ENCODE assay signal across 8 mouse cellular contexts in genomic region chr10:39959761-39960440, GRCm38 (mm10). TPM values are rescaled to one million over a fixed set of nuclear protein-coding genes. Genes with fewer than 3 reads are reported as not detected.
DNase-seq lines count a peak whose midpoint lies in the region; ATAC-seq and TF ChIP-seq lines count a peak whose summit lies in the region.

Gene Mfsd4b3 (minus strand): TSS chr10:39960153.

- H3K4me2 ChIP-seq in forebrain, postnatal 0 days (ENCODE audit: low read depth): peak within 1 kb of the TSS; percentile 96
- H3K4me2 ChIP-seq in lung, embryonic 15.5 days: peak within 1 kb of the TSS; percentile 97

- no peaks in the 10 kb centered on the region for H3K79me2 ChIP-seq in MEL (ENCODE audit: control insufficient read depth, insufficient read depth, low read length, poor library complexity)

- peak within 1 kb of the TSS; percentile 38 to 53 for H3K4me3 ChIP-seq in MEL (ENCODE audit: control insufficient read depth in 1 of 2, insufficient read depth in 1 of 2, low read depth in 2 of 2, low read length in 2 of 2)
- H3K4me3 ChIP-seq in cerebellum, adult 2 months (replicated peaks; ENCODE audit: insufficient read depth, low read depth, low read length): peak within 1 kb of the TSS; percentile 67
- H3K4me3 ChIP-seq in forebrain, postnatal 0 days (ENCODE audit: low read depth, low read length): peak within 1 kb of the TSS; percentile 57
- H3K4me3 ChIP-seq in lung, embryonic 15.5 days: peak within 1 kb of the TSS; percentile 52

- no peaks in the 10 kb centered on the region for H3K9me3 ChIP-seq in MEL (replicated peaks; ENCODE audit: insufficient read depth, low read length)
- no peaks in the 10 kb centered on the region for H3K9me3 ChIP-seq in forebrain, postnatal 0 days (ENCODE audit: low read length)
- H3K9me3 ChIP-seq in lung, embryonic 15.5 days: no peaks in the 10 kb centered on the region

- H3K4me1 ChIP-seq in MEL (ENCODE audit: control insufficient read depth in 1 of 2, insufficient read depth in 2 of 2, low read length in 2 of 2): peaks cover 0 to 6% of the 10 kb centered on the region in 2 experiments; a peak in 2 of 4 replicates
- no peaks in the 10 kb centered on the region for H3K4me1 ChIP-seq in cerebellum, adult 2 months (ENCODE audit: control insufficient read depth, insufficient read depth, low read length)
- H3K4me1 ChIP-seq in forebrain, postnatal 0 days (ENCODE audit: insufficient read depth): no peaks in the 10 kb centered on the region
- H3K4me1 ChIP-seq in lung, embryonic 15.5 days: peaks cover 6% of the 10 kb centered on the region; the same call in 1 of the 2 replicates

- ATAC-seq in forebrain, postnatal 0 days: peak; percentile 100
- peak; percentile 99 for ATAC-seq in lung, embryonic 15.5 days (ENCODE audit: borderline replicate concordance, extremely low read depth, low FRiP score, low TSS enrichment)

- under 1% methylated on average over 38 of the region's 38 CpGs for WGBS in cerebellum, adult 2 months
- under 1% methylated on average over 38 of the region's 38 CpGs for WGBS in forebrain, postnatal 0 days
- WGBS in lung, embryonic 15.5 days: under 1% methylated on average over 38 of the region's 38 CpGs

- TF ChIP-seq EP300 in MEL (IDR thresholded peaks at IDR 0.05; ENCODE audit: low read depth in 1 of 2, low read length in 2 of 2): no peak

- peak; percentile 52 to 66 (median 60) for TF ChIP-seq CTCF in MEL (IDR thresholded peaks at IDR 0.05 in 2 of 3, conservative IDR thresholded peaks at IDR 0.05 in 1 of 3; ENCODE audit: control insufficient read depth in 1 of 3, insufficient read depth in 1 of 3, low read depth in 2 of 3, low read length in 3 of 3, poor library complexity in 1 of 3, severe bottlenecking in 1 of 3)
- TF ChIP-seq CTCF in cerebellum, adult 2 months (IDR thresholded peaks at IDR 0.05; ENCODE audit: borderline replicate concordance, insufficient read depth, low read depth, low read length): peak; percentile 75
- TF ChIP-seq CTCF in forebrain, postnatal 0 days (IDR thresholded peaks at IDR 0.05; ENCODE audit: low read depth): peak; percentile 87

- DNase-seq in MEL (ENCODE audit: low read depth, low spot score): peak; percentile 92
- DNase-seq in cerebellum, adult 2 months: peak; percentile 84 to 88
- DNase-seq in forebrain, postnatal 0 days: peak; percentile 94
- peak; percentile 93 for DNase-seq in heart, postnatal 4 days
- DNase-seq in layer of hippocampus, adult 8-10 months (ENCODE audit: low spot score in 2 of 2): peak; percentile 91 to 93
- peak; percentile 92 for DNase-seq in ovary, adult 18-20 months (ENCODE audit: low spot score)
- DNase-seq in thymus, postnatal 0 days (ENCODE audit: low spot score): peak; percentile 96

- H3K27me3 ChIP-seq in MEL (ENCODE audit: control insufficient read depth in 1 of 2, insufficient read depth in 2 of 2, low read length in 2 of 2): no peaks in the 10 kb centered on the region
- H3K27me3 ChIP-seq in cerebellum, adult 2 months (ENCODE audit: control insufficient read depth, insufficient read depth, low read length): no peaks in the 10 kb centered on the region
- H3K27me3 ChIP-seq in forebrain, postnatal 0 days (ENCODE audit: insufficient read depth, low read length): no peaks in the 10 kb centered on the region; the same call in 1 of the 2 replicates
- no peaks in the 10 kb centered on the region; the same call in 1 of the 2 replicates for H3K27me3 ChIP-seq in lung, embryonic 15.5 days

- peaks cover 0 to 5% of the 10 kb centered on the region in 2 experiments; a peak in 2 of 4 replicates for H3K36me3 ChIP-seq in MEL (ENCODE audit: control insufficient read depth in 1 of 2, insufficient read depth in 2 of 2, low read length in 2 of 2)
- H3K36me3 ChIP-seq in forebrain, postnatal 0 days (ENCODE audit: insufficient read depth): no peaks in the 10 kb centered on the region
- no peaks in the 10 kb centered on the region for H3K36me3 ChIP-seq in lung, embryonic 15.5 days

- H3K9ac ChIP-seq in MEL (ENCODE audit: control insufficient read depth, low read depth, low read length, poor library complexity, severe bottlenecking): peak within 1 kb of the TSS; percentile 42
- peak within 1 kb of the TSS; percentile 43 for H3K9ac ChIP-seq in forebrain, postnatal 0 days
- peak within 1 kb of the TSS; percentile 47 for H3K9ac ChIP-seq in lung, embryonic 15.5 days

- H3K27ac ChIP-seq in MEL (ENCODE audit: control insufficient read depth, low read depth, low read length): no peak within 1 kb of the TSS
- H3K27ac ChIP-seq in cerebellum, adult 2 months (ENCODE audit: insufficient read depth, low read length): no peak within 1 kb of the TSS
- no peak within 1 kb of the TSS; the same call in 1 of the 2 replicates for H3K27ac ChIP-seq in forebrain, postnatal 0 days (ENCODE audit: low read depth, low read length)
- H3K27ac ChIP-seq in lung, embryonic 15.5 days: peak within 1 kb of the TSS; percentile 54

- TF ChIP-seq RAD21 in MEL (IDR thresholded peaks at IDR 0.05; ENCODE audit: low read depth, low read length): peak; percentile 57

- TF ChIP-seq POLR2A in MEL (IDR thresholded peaks at IDR 0.05; ENCODE audit: control insufficient read depth in 1 of 2, insufficient read depth in 1 of 2, low read depth in 1 of 2, low read length in 2 of 2, poor library complexity in 1 of 2): peak in 1 of 2 experiments; percentile 39; a peak in 1 of 4 replicates
- TF ChIP-seq POLR2A in cerebellum, adult 2 months (IDR thresholded peaks at IDR 0.05; ENCODE audit: borderline replicate concordance, insufficient read depth, low read length): peak; percentile 36; the same call in 1 of the 2 replicates

TF ChIP-seq in MEL, 35 proteins besides CTCF, POLR2A, EP300 and RAD21 (continues in another document):
- TF ChIP-seq TAL1 (IDR thresholded peaks at IDR 0.05; ENCODE audit: low read length) (no peak), TCF12 (IDR thresholded peaks at IDR 0.05; ENCODE audit: low read depth, low read length) (no peak), NRF1 (IDR thresholded peaks at IDR 0.05; ENCODE audit: insufficient read depth, low read depth, low read length, poor library complexity, severe bottlenecking) (no peak), SMC3 (IDR thresholded peaks at IDR 0.05; ENCODE audit: low read depth, low read length) (peak; percentile 63), MEF2A (IDR thresholded peaks at IDR 0.05; ENCODE audit: extremely low read depth, insufficient replicate concordance, low read depth, low read length, poor library complexity, severe bottlenecking) (no peak), GABPA (IDR thresholded peaks at IDR 0.05; ENCODE audit: low read depth, low read length) (no peak), MAX (IDR thresholded peaks at IDR 0.05; ENCODE audit: low read length) (peak; percentile 89), MAZ (IDR thresholded peaks at IDR 0.05; ENCODE audit: low read depth, low read length) (no peak), E2F4 (IDR thresholded peaks at IDR 0.05; ENCODE audit: borderline replicate concordance, low read depth, low read length) (no peak), MAFK (IDR thresholded peaks at IDR 0.05; ENCODE audit: borderline replicate concordance, low read depth, low read length) (no peak), JUND (IDR thresholded peaks at IDR 0.05; ENCODE audit: low read depth, low read length) (no peak), MYB (IDR thresholded peaks at IDR 0.05; ENCODE audit: low read depth, low read length) (no peak), BHLHE40 (IDR thresholded peaks at IDR 0.05; ENCODE audit: borderline replicate concordance, low read depth, low read length) (peak; percentile 57; the same call in 1 of the 2 replicates), UBTF (IDR thresholded peaks at IDR 0.05; ENCODE audit: borderline replicate concordance, insufficient read depth, low read depth, low read length) (no peak), RCOR1 (IDR thresholded peaks at IDR 0.05; ENCODE audit: low read depth, low read length) (no peak), SIN3A (IDR thresholded peaks at IDR 0.05; ENCODE audit: low read length) (peak; percentile 87), CHD1 (IDR thresholded peaks at IDR 0.05; ENCODE audit: low read depth, low read length) (no peak), HCFC1 (IDR thresholded peaks at IDR 0.05; ENCODE audit: low read depth, low read length) (peak; percentile 44; the same call in 1 of the 2 replicates), KAT2A (conservative IDR thresholded peaks at IDR 0.05; ENCODE audit: low read depth, low read length) (no peak), ETS1 (IDR thresholded peaks at IDR 0.05; ENCODE audit: low read depth, low read length) (peak; percentile 51), ZC3H11A (IDR thresholded peaks at IDR 0.05; ENCODE audit: low read depth, low read length) (no peak), ZMIZ1 (IDR thresholded peaks at IDR 0.05; ENCODE audit: low read depth, low read length) (no peak), USF2 (IDR thresholded peaks at IDR 0.05; ENCODE audit: borderline replicate concordance in 1 of 2, insufficient read depth in 1 of 2, low read depth in 1 of 2, low read length in 2 of 2) (peak; percentile 22 to 46; a peak in 1 of 4 replicates), GATA1 (IDR thresholded peaks at IDR 0.05; ENCODE audit: low read depth, low read length) (no peak), ELF1 (IDR thresholded peaks at IDR 0.05; ENCODE audit: low read depth, low read length) (no peak), POLR2AphosphoS5 (IDR thresholded peaks at IDR 0.05; ENCODE audit: borderline replicate concordance, low read depth, low read length) (no peak), POLR2AphosphoS2 (IDR thresholded peaks at IDR 0.05; ENCODE audit: low read length) (no peak), USF1 (IDR thresholded peaks at IDR 0.05; ENCODE audit: low read depth, low read length) (peak; percentile 92), MXI1 (IDR thresholded peaks at IDR 0.05; ENCODE audit: low read depth, low read length) (peak; percentile 87), NELFE (IDR thresholded peaks at IDR 0.05; ENCODE audit: low read depth, low read length) (no peak), TBP (IDR thresholded peaks at IDR 0.05; ENCODE audit: low read depth, low read length) (no peak)

RNA-seq across cellular contexts. Expression of gene Mfsd4b3, which starts in this region (rescaled TPM):
- not detected in 2 replicates for total RNA-seq in MEL (2012; rRNA removed)
- polyA plus RNA-seq in MEL (2012; ENCODE audit: insufficient read depth in 1 of 2, insufficient read length in 2 of 2, low read depth in 1 of 2, low replicate concordance in 2 of 2, missing spikeins in 1 of 2): not detected
- polyA plus RNA-seq in cerebellum, adult 2 months (2012; rRNA removed): 0.07 and 0.13 TPM in 2 replicates
- total RNA-seq in forebrain, postnatal 0 days (2014; rRNA removed): 0.46 TPM in 1 of 2 replicates, not detected in the other
- not detected in 2 replicates for polyA plus RNA-seq in forebrain, postnatal 0 days (2015; fragmentation: Nextera tagmentation; extraction: Ambion mirVana)
- total RNA-seq in heart, postnatal 4 days (2021): under 1 TPM; 0.45 to 0.48 TPM
- under 1 TPM in 2 of 4 experiments, not detected in 2; 0.34 to 0.37 TPM for total RNA-seq in layer of hippocampus, adult 8-10 months (2022)
- polyA plus RNA-seq in lung, embryonic 15.5 days (2015; fragmentation: Nextera tagmentation; extraction: Ambion mirVana): 0.20 and 0.55 TPM in 2 replicates
- 1.5 and 2.3 TPM in 2 replicates for polyA plus RNA-seq in thymus, postnatal 0 days (2015; fragmentation: Nextera tagmentation; extraction: Ambion mirVana)

Comparison
In these comparisons a context has a peak if more than half of its experiments do, and no peak if none do; other contexts are left out.
1. Peak in DNase-seq, H3K4me3 ChIP-seq and H3K9ac ChIP-seq in MEL; RNA of the gene not detected or under 1 TPM.
2. Peak in DNase-seq and H3K4me3 ChIP-seq in cerebellum, adult 2 months; RNA of the gene not detected or under 1 TPM.
3. Peak in DNase-seq, ATAC-seq, H3K4me3 ChIP-seq, H3K9ac ChIP-seq and H3K4me2 ChIP-seq in forebrain, postnatal 0 days; RNA of the gene not detected or under 1 TPM.
4. Peak in DNase-seq in heart, postnatal 4 days; RNA of the gene not detected or under 1 TPM.
5. Peak in DNase-seq in layer of hippocampus, adult 8-10 months; RNA of the gene not detected or under 1 TPM.
6. Peak in ATAC-seq, H3K4me3 ChIP-seq, H3K27ac ChIP-seq, H3K9ac ChIP-seq and H3K4me2 ChIP-seq in lung, embryonic 15.5 days; RNA of the gene not detected or under 1 TPM.